Mouse (Mus musculus) ovary, adult 18-20 months (tissue): ENCODE results near the gene Rasa3.

ENCODE experiments used
- DNase-seq: peaks from one replicate; pipeline ENCODE4 v3.0.0; 2022; ENCODE audit warnings: low spot score, mixed read lengths

Gene Rasa3

GRCm38 (mm10) chr8:13649154-13649515 lies 28.3 kb downstream of the Rasa3 start:
- no peak for DNase-seq

- DNase-seq: no peak
Observed at GRCm38 (mm10) chr8:13648377-13649153, 28.8 kb downstream of the Rasa3 start.

- no peak for DNase-seq
Observed at GRCm38 (mm10) chr8:13647591-13647990, 29.8 kb downstream of the Rasa3 start.

GRCm38 (mm10) chr8:13644932-13645676 lies 32.3 kb downstream of the Rasa3 start:
- DNase-seq: no peak

GRCm38 (mm10) chr8:13644155-13644554 lies 33.2 kb downstream of the Rasa3 start:
- DNase-seq: no peak

GRCm38 (mm10) chr8:13642659-13643181 lies 34.7 kb downstream of the Rasa3 start:
- no peak for DNase-seq

- peak; percentile 54 for DNase-seq
Observed at GRCm38 (mm10) chr8:13641206-13641605, 36.2 kb downstream of the Rasa3 start.

- DNase-seq: no peak
Observed at GRCm38 (mm10) chr8:13640452-13640883, 36.9 kb downstream of the Rasa3 start.

GRCm38 (mm10) chr8:13633107-13633506 lies 44.3 kb downstream of the Rasa3 start:
- no peak for DNase-seq

GRCm38 (mm10) chr8:13632309-13632708 lies 45.1 kb downstream of the Rasa3 start:
- DNase-seq: no peak

- DNase-seq: no peak
Observed at GRCm38 (mm10) chr8:13630754-13631153, 46.6 kb downstream of the Rasa3 start.

GRCm38 (mm10) chr8:13630171-13630570 lies 47.2 kb downstream of the Rasa3 start:
- no peak for DNase-seq

- DNase-seq: no peak
Observed at GRCm38 (mm10) chr8:13629351-13630090, 47.9 kb downstream of the Rasa3 start.

GRCm38 (mm10) chr8:13628067-13628466 lies 49.3 kb downstream of the Rasa3 start:
- DNase-seq: no peak

GRCm38 (mm10) chr8:13627591-13627990 lies 49.8 kb downstream of the Rasa3 start:
- DNase-seq: no peak

- no peak for DNase-seq
Observed at GRCm38 (mm10) chr8:13626114-13626513, 51.3 kb downstream of the Rasa3 start.

- no peak for DNase-seq
Observed at GRCm38 (mm10) chr8:13625281-13625970, 52.0 kb downstream of the Rasa3 start.

- peak; percentile 44 for DNase-seq
Observed at GRCm38 (mm10) chr8:13624863-13625262, 52.5 kb downstream of the Rasa3 start.

GRCm38 (mm10) chr8:13623911-13624421 lies 53.4 kb downstream of the Rasa3 start:
- DNase-seq: no peak

- DNase-seq: no peak
Observed at GRCm38 (mm10) chr8:13623038-13623750, 54.2 kb downstream of the Rasa3 start.
